Mouse (Mus musculus): ENCODE data around the gene Gnai3.

DNA sequence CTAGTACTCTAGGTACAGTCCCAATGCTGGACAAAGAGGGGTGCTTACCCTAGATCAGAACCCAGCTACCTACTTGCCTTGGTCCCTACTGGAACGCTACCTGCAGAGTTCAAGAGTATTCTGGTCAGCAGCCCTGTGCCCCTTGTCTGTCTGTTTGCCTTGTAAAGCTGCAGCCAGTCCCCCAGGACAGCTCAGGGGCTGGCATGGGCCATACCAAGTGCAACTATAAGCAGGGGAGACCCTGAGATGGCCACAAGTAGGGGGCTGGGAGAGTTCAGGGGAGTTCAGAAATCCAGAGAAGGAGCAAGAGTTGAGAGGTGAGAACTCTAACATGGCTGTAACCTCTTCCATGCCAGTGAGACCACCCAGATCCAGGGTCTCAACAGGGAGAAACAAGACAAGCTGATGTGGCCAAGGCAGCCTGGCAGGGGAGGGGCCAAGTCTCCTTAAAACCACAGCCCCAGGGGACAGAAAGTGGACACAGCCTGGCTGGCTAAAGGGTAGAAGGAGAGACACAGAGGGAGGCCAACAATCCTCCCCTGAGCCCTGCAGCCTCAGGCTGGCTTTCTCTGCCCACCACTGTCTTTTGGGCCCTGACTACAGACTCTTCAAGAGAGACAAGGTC is 63.6 kb downstream of the Gnai3 start:
- TF ChIP-seq POLR2A (IDR thresholded peaks at IDR 0.05; ENCODE audit: extremely low read depth, insufficient read depth, low read length), result no peak
- no peak for TF ChIP-seq CTCF (IDR thresholded peaks at IDR 0.05; ENCODE audit: extremely low read depth, insufficient read depth, low read length)

Measured in cortical plate, adult 2 months (tissue).